Mouse (Mus musculus) left cerebral cortex, adult 9 months (tissue): ENCODE data around the gene Myo9a.
"Not testable (repeated sequence)": the region's sequence is repeated elsewhere in the genome, so short reads cannot be mapped to it uniquely, and the experiment has no call there.

Source experiments
- DNase-seq, 2 experiments: peaks; one replicate each; pipeline ENCODE4 v3.0.0; 2022; ENCODE audit warnings: low spot score in 2 of 2

Gene Myo9a

DNA sequence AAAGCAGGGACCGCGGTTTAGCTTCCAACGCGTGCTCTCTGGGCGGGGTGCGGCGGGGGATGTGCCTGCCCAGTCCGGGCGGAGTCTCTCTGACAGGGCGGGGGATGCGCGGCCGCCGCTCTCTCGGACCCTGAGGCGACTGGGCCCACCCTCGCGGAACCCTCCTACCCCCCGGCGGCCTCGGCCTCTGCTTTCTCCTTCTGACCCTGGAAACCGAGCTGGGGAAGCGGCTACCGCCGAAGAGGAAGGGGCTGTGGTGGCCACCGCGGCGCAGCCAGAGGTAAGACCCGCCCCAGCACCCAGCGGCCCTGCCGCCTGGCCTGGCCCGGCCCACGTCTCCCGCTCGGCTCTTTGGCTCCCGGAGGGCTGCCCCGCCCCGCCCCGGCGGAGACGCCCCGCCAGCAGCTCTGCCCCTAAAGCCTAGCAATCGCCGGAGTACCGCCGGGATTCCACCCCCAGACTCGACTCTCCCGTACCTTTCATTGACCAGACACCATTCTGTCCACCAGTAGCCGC, 428 bp downstream of the Myo9a start:
- DNase-seq, result peak; percentile 51 to 72

GRCm38 (mm10) chr9:59751966-59752365, 1.3 kb downstream of the Myo9a start:
- no peak for DNase-seq

DNA sequence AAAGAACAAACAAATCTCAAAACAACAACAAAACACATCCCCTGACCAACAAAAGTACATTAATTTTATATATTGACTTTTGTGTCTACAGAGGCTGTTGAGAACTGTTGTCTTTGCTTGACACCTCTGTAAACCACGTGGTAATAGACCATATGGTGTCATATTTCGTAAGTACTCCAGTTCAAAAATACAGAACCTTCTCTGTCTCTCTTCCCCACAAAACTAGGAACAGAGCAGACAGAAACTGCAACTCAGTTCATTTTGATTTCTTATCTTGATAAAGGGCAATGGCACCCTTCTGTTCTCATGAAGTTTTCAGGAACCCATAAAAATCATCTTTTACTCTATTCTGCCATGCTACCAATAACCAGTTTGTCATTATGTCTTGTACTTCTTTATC, 4.5 kb downstream of the Myo9a start:
- DNase-seq, result no peak

GRCm38 (mm10) chr9:59757016-59757415, 6.3 kb downstream of the Myo9a start:
- not testable (repeated sequence) for DNase-seq

- DNase-seq, result no peak
These were observed 9.8 kb downstream of the Myo9a start for GRCm38 (mm10) chr9:59760515-59760914.

DNA sequence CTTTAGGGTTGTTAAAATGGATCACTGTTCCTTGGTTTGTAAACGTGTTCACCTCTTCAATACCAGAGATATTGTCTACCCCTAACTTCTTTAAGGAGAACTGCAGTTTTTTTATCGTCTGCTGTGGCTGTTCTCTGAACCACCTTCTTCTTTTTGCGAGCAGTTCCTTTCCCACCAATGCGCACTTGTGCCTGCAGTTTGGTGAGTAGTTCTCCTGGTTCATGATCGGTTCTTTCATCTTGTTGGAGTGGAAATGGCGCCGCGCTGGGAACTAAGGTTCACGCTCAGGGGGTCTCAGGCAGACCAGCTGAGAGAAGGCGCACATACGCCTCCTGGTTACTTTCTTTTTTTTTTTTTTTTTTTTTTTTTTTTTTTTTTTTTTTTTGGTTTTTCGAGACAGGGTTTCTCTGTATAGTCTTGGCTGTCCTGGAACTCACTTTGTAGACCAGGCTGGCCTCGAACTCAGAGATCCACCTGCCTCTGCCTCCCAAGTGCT, 16.3 kb downstream of the Myo9a start:
- not testable (repeated sequence) for DNase-seq

- not testable (repeated sequence) for DNase-seq
These were observed 55.5 kb downstream of the Myo9a start for GRCm38 (mm10) chr9:59806046-59806774.

DNA sequence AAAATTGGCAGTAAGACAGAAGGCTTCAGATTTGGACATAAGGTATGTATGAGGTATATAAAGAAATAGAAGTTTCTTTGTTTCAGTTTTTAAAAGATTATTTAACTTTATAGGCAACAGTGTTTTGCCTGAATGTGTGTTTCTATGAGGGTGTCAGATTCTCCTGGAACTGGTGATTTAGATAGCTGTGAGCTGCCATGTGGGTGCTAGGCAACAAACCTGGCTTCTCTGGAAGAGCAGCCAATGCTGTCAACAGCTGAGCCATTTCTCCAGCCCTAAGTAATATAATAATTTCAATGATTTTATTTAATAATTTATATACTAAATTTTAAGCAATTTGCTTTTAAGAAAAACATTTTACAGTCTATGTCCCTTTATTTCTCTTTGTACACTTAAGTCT, 133.9 kb downstream of the Myo9a start:
- DNase-seq, result no peak

DNA sequence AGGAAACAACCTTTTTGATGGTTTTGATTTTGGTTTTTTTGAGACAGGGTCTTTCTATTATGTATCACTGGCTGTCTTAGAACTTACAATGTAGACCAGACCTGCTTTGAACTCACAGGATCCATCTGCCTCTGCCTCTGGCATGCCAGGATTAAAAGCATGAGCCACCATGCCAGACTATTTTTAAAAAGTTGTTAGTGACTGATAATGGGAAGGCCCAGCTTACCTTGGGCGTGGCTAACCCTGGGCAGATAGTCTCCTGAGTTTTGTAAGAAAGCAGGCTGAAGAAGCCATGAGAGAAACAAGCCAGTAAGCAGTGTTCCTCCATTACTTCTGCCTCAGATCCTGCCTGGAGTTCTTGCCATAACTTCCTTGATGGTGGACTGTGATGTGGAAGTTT, 152.7 kb downstream of the Myo9a start:
- DNase-seq, result no peak

DNA sequence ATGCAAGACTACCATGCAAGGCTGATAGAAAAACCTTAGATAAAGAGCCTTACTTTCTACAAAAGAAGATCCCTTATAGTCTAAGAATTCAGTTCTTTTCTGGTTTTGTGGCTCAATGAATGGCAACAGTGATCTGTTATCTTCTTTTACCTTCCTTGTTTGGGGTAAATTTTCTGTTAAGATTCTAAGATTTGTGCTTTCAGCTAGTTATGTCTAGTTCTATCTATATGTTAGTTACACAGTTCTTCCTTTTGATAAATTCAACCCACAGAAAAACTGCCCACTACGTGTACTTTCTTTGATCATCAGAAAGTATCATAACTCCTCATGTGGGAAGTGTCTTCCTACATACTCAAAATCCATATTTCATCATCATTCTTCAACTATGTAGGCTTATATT, 164.1 kb downstream of the Myo9a start:
- DNase-seq, result no peak

DNA sequence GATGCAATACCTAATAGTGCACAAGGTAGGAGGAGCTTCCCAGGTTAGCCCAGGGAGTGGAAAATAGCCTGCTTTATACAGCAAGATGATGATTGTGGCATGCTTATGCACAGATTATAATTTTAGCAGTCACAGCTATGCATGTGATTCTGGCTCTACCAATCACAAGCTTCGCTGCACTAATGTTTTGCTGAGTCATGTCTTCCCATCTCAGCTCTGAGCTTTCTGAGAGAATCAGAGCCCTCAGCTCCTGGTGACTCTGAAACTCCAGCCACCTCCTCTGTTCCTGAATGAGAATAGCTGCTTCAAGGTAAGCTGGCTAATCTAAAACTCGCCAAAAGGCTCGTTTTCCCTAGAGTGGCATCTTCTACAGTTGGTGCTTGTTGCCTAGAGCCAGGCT, 179.6 kb downstream of the Myo9a start:
- no peak for DNase-seq

DNA sequence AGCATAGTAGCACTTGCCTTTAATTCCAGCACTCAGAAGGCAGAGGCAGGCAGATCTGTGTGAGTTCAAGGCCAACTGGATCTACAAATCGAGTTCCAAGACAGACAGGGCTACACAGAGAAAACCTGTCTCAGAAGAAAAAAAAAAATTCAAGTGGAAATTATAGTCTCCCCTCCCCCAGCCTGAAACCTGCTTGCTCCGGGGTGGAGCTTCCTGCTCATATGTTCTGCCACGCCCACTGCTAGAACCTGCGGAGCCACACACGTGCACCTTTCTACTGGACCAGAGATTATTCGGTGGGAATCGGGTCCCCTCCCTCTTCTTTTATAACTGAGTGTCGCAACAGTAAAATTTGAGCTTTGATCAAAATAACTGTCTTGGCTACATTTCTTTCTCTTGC, 185.2 kb downstream of the Myo9a start:
- DNase-seq, result not testable (repeated sequence)

DNA sequence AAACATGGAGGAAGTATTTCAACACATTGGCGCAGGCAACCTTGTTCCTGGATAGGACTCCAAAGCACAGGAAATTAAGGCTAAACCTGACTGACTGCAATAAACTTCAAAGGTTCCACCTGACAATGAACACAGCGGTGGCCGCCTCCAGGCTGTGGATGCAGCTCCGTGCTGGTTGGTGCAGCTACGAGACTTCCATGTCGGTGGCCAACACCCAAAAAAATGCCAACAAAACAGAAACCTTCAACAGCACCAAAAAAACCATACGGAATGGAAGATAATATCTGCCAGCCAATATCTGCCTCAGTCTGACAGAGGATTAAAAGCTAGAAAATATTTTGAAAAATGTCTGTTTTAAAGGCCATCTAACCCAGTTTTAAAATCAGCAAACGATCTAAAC, 187.8 kb downstream of the Myo9a start:
- DNase-seq, result no peak

GRCm38 (mm10) chr9:59939691-59940090, 189.0 kb downstream of the Myo9a start:
- DNase-seq, result no peak

DNA sequence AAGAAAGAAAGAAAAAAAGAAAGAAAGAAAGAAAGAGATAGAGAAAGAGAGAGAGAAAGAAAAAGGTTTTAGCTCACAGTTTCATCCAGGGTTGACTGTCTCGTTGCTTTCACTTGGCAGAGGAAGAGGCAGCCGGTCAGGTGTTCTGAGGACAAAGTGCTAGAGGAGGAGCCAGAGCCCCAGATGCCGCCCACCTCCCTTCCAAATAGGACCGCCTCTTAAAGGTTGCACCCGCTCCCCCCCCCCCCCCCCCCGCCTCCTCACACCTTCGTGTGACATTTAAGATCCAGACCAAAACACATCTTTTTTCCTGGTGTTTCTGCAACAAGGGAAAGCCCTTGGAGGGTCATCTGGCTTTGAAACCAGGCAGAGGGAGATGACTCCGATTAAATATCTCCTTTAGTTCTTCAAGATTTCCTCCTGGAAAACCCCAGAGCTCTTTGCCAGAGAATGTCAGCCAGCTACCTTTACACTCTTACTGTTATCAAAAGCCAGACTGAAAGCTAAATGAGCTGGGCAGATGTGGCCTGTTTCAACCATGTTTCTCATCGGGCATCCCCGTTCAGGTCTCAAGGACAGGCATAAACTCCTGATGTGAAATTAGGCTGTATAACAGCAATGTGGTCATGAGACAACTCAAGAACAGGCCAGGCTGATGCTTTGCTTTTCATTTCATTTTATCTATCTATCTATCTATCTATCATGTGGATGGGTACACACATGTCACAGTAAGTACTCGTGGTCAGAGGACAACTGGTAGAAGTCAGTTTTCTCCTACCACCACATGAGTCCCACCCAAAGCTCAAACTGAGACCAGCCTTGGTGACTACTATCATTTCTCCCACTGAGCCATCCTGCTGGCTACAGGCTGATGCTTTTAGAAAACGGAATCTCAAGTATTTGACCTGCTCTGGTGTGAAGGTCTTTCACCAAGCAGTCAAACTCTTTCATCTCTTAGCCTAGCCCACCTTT, 190.5 kb downstream of the Myo9a start:
- DNase-seq, result no peak

- no peak for DNase-seq
These were observed 191.2 kb downstream of the Myo9a start for GRCm38 (mm10) chr9:59941885-59942350.

DNA sequence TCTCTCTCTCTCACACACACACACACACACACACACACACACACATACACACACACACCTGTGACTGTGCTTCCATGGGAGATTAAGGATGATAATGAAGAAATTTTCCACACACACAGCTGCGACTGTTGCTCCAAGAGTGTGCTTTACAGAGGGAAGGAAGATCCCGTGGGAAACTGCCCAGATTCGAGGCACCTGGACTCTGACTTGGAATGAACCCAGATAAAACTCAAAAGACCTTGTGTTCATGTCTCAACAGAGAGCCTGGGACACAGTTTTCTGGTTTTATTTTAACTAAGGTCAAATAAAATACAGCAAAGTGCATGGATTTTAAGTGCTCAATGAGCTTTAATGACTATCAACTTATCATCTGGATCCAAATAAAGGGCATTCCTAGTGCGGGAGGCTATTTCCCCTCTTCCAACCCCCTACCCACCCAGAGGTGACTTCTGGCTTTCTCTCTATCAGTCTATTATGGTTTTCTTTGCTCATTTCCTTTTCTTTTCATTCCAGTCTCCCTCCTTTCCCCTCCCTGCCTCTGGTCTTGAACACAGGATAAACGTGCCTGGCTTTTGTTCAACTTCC, 191.9 kb downstream of the Myo9a start:
- DNase-seq, result no peak

DNA sequence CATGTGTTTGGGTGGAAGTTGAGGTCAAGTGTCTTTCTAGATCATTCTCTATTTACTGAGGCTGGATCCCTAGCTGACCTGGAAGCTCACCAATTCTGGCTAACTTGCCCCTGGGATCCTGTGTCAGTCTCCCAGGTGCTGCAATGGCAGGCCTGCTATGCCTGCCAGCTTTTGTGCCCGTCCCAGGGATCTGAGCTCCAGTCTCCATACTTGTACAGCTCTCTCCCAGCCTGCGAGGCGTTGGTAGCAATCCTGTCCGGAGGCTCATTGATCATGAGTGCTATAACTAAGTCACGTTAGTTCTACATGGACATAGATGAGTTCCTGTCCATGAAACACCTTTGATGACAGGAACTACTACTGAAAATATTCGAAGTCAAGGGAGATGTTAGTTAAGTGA, 193.1 kb downstream of the Myo9a start:
- no peak for DNase-seq

- DNase-seq, result no peak
These were observed 194.5 kb downstream of the Myo9a start for GRCm38 (mm10) chr9:59945241-59945640.

DNA sequence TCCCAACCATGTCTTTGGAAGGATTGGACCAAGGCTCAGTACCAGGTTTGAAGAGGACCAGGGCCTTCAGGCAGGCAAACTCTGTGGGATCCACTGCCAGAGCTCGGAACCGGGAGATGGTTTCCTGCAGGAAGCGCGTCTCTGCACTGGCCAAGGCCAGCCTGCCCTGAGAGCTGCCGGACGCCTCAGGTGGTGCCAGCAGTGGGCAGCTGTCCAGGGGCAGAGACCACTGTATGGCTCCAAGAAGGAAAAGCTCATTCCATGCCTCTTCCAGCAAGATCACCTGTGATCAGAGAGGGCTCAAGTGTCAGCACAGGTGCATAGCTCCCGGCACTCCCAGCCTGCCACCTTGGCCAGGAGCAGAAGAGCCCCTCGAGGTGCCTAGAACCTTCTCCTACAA, 196.6 kb downstream of the Myo9a start:
- no peak for DNase-seq

- DNase-seq, result no peak
These were observed 197.5 kb downstream of the Myo9a start for GRCm38 (mm10) chr9:59948226-59948625.

GRCm38 (mm10) chr9:59948691-59949250, 198.1 kb downstream of the Myo9a start:
- no peak for DNase-seq
